Mouse (Mus musculus) mouse trophoblast stem cell (cell line): Measurements from ENCODE around the gene Dstyk.

Source experiments
- in situ Hi-C, 2 experiments: fragments of 300-500 bp; cut with MseI, MboI; formaldehyde crosslinking; loops; 2 replicates in 1 of 2; 3 replicates in 1 of 2; pipeline ENCODE4 v1.15.1; 2025

Dstyk gene

GRCm38 (mm10) chr1:132388813-132389803, 28.2 kb upstream of the Dstyk start:
- in situ Hi-C loops = no loop called here

- in situ Hi-C loops = no loop called here
Measured at GRCm38 (mm10) chr1:132389886-132390585, 27.3 kb upstream of the Dstyk start.

GRCm38 (mm10) chr1:132390691-132391579, 26.4 kb upstream of the Dstyk start, which contains the start of gene Tmcc2:
TSS of gene Tmcc2 (minus strand) at chr1:132391281.
- in situ Hi-C loops = no loop called here

- in situ Hi-C loops = no loop called here
Measured at GRCm38 (mm10) chr1:132391580-132392022, 25.8 kb upstream of the Dstyk start.

- in situ Hi-C loops = no loop called here
Measured at GRCm38 (mm10) chr1:132392872-132393271, 24.5 kb upstream of the Dstyk start.

- in situ Hi-C loops = no loop called here
Measured at GRCm38 (mm10) chr1:132396705-132397104, 20.6 kb upstream of the Dstyk start.

- in situ Hi-C loops = no loop called here
Measured at GRCm38 (mm10) chr1:132400538-132400937, 16.8 kb upstream of the Dstyk start.

- in situ Hi-C loops = no loop called here
Measured at GRCm38 (mm10) chr1:132401843-132402242, 15.5 kb upstream of the Dstyk start.

GRCm38 (mm10) chr1:132410657-132411056, 6.7 kb upstream of the Dstyk start:
- in situ Hi-C loops = no loop called here

- in situ Hi-C loops = no loop called here
Measured at GRCm38 (mm10) chr1:132416244-132416942, 962 bp upstream of the Dstyk start.

GRCm38 (mm10) chr1:132416943-132417290, 438 bp upstream of the Dstyk start:
- in situ Hi-C loops = no loop called here

GRCm38 (mm10) chr1:132420206-132420605, 2.9 kb downstream of the Dstyk start:
- in situ Hi-C loops = no loop called here

GRCm38 (mm10) chr1:132420662-132421061, 3.3 kb downstream of the Dstyk start:
- in situ Hi-C loops = no loop called here

- in situ Hi-C loops = no loop called here
Measured at GRCm38 (mm10) chr1:132422912-132423696, 5.7 kb downstream of the Dstyk start.

- in situ Hi-C loops = no loop called here
Measured at GRCm38 (mm10) chr1:132425600-132425999, 8.2 kb downstream of the Dstyk start.

GRCm38 (mm10) chr1:132430818-132431217, 13.5 kb downstream of the Dstyk start:
- in situ Hi-C loops = no loop called here

GRCm38 (mm10) chr1:132431716-132432115, 14.4 kb downstream of the Dstyk start:
- in situ Hi-C loops = no loop called here

GRCm38 (mm10) chr1:132433349-132433748, 16.0 kb downstream of the Dstyk start:
- in situ Hi-C loops = no loop called here

GRCm38 (mm10) chr1:132434032-132434431, 16.7 kb downstream of the Dstyk start:
- in situ Hi-C loops = no loop called here

GRCm38 (mm10) chr1:132436320-132436958, 19.1 kb downstream of the Dstyk start:
- in situ Hi-C loops = no loop called here
